Mouse (Mus musculus) lung, embryonic 15.5 days (tissue): ENCODE data around the gene Ube2e1. TPM values are rescaled to one million over a fixed set of nuclear protein-coding genes. Genes with fewer than 3 reads are reported as not detected.
A peak's percentile ranks its signal among the peaks of the same experiment; 100 is the strongest.
"Not testable (repeated sequence)": the region's sequence is repeated elsewhere in the genome, so short reads cannot be mapped to it uniquely, and the experiment has no call there.

ENCODE experiments used
- ATAC-seq: fragments of 200-750 bp; cut with Nextera tagmentation; 2 replicates; pipeline ENCODE4 v1.8.0; 2017; ENCODE audit warnings: moderate number of reproducible peaks, borderline replicate concordance; ENCODE audit not compliant: low FRiP score, low TSS enrichment; ENCODE audit errors: extremely low read depth
- H3K27ac ChIP-seq: fragments of 300-500 bp; sonication (generic); 2 replicates; pipeline ENCODE4 v1.5.1; 2015; ENCODE audit warnings: moderate library complexity, mild to moderate bottlenecking, inconsistent platforms
- H3K27me3 ChIP-seq: fragments of 300-500 bp; sonication (generic); 2 replicates; pipeline ENCODE4 v1.6.1; 2015; ENCODE audit warnings: inconsistent platforms
- H3K36me3 ChIP-seq: fragments of 300-500 bp; sonication (generic); 2 replicates; pipeline ENCODE4 v1.6.1; 2015; ENCODE audit warnings: inconsistent platforms
- H3K4me1 ChIP-seq: fragments of 300-500 bp; sonication (generic); 2 replicates; pipeline ENCODE4 v1.6.1; 2015; ENCODE audit warnings: inconsistent platforms
- H3K4me2 ChIP-seq: fragments of 300-500 bp; sonication (generic); 2 replicates; pipeline ENCODE4 v1.6.1; 2015; ENCODE audit warnings: inconsistent platforms, mild to moderate bottlenecking, moderate library complexity
- H3K4me3 ChIP-seq: fragments of 300-500 bp; sonication (generic); 2 replicates; pipeline ENCODE4 v1.5.1; 2015; ENCODE audit warnings: mild to moderate bottlenecking, inconsistent platforms
- H3K9ac ChIP-seq: fragments of 300-500 bp; sonication (generic); 2 replicates; pipeline ENCODE4 v1.6.1; 2015; ENCODE audit warnings: inconsistent platforms
- H3K9me3 ChIP-seq: fragments of 300-500 bp; sonication (generic); 2 replicates; pipeline ENCODE4 v1.6.1; 2016; ENCODE audit warnings: inconsistent platforms
- WGBS: fragments of 180-500 bp; shearing (Covaris S2); methylation state at CpG from one replicate; pipeline ENCODE4 v1.1.7; 2015; 5-methylcytosine and 5-hydroxymethylcytosine counted together
- polyA plus RNA-seq: library from polyadenylated mRNA; unstranded; fragments of >200 nt; fragmentation: Nextera tagmentation; extraction: Ambion mirVana; gene quantifications from 2 replicates; pipeline ENCODE4 v1.2.1, GENCODE M21; 2015

The Ube2e1 gene
- polyA plus RNA-seq, 1 experiment from 2014 or later: 135 TPM

GRCm38 (mm10) chr14:18238131-18238749 lies 93.4 kb downstream of the Ube2e1 start:
- ATAC-seq: peak; percentile 92
- 1% methylated on average over 67 of the region's 71 CpGs for WGBS
- Histone ChIP-seq H3K27me3 (no peaks in the 10 kb centered on the region), H3K4me3 (peak overlapping the region; percentile 83), H3K4me1 (no peaks in the 10 kb centered on the region), H3K9ac (peak overlapping the region; percentile 66), H3K9me3 (no peaks in the 10 kb centered on the region), H3K36me3 (no peaks in the 10 kb centered on the region), H3K4me2 (peak overlapping the region; percentile 91), H3K27ac (peak overlapping the region; percentile 85)

- peak overlapping the region; percentile 83 for H3K4me3 ChIP-seq
- no peaks in the 10 kb centered on the region for H3K27me3 ChIP-seq
- H3K9me3 ChIP-seq: no peaks in the 10 kb centered on the region
- peak overlapping the region; percentile 91 for H3K4me2 ChIP-seq
- WGBS: 63% methylated on average over 4 of the region's 4 CpGs
- no peak for ATAC-seq
- no peaks in the 10 kb centered on the region for H3K4me1 ChIP-seq
- no peak overlapping the region for H3K27ac ChIP-seq
- no peaks in the 10 kb centered on the region for H3K36me3 ChIP-seq
- H3K9ac ChIP-seq: no peak overlapping the region
These were observed 94.3 kb downstream of the Ube2e1 start for GRCm38 (mm10) chr14:18237381-18237780.

DNA sequence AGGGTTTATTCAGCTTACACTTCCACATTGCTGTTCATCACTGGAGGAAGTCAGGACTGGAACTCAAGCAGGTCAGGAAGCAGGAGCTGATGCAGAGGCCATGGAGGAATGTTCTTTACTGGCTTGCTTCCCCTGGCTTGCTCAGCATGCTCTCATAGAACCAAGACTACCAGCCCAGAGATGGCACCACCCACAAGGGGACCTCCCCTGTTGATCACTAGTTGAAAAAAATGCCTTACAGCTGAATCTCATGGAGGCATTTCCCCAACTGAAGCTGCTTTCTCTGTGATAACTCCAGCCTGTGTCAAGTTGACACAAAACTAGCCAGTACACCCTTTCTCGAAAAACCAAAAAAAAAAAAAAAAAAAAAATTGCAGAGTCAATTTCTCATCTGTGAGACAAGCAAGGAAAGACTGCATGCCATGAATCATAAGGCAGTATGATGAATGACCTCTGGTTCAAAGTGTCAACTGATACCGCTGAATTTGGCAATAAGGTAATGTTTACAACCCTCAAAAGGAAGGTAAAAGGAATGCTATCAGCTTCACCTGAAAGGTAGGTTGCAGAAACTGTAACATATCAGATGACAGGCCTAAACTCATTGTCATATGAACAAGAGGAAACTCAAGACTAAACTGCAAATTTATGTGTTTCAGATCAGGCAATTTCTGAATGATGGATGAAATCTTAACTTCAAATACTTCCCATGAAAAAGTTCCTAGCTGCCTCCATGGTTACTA lies 95.0 kb downstream of the Ube2e1 start:
- H3K27me3 ChIP-seq, H3K36me3 ChIP-seq, H3K4me2 ChIP-seq, H3K27ac ChIP-seq, H3K9me3 ChIP-seq, H3K9ac ChIP-seq, ATAC-seq, H3K4me1 ChIP-seq, H3K4me3 ChIP-seq: not testable (repeated sequence)
- WGBS: 71% methylated on average over 2 of the region's 2 CpGs

DNA sequence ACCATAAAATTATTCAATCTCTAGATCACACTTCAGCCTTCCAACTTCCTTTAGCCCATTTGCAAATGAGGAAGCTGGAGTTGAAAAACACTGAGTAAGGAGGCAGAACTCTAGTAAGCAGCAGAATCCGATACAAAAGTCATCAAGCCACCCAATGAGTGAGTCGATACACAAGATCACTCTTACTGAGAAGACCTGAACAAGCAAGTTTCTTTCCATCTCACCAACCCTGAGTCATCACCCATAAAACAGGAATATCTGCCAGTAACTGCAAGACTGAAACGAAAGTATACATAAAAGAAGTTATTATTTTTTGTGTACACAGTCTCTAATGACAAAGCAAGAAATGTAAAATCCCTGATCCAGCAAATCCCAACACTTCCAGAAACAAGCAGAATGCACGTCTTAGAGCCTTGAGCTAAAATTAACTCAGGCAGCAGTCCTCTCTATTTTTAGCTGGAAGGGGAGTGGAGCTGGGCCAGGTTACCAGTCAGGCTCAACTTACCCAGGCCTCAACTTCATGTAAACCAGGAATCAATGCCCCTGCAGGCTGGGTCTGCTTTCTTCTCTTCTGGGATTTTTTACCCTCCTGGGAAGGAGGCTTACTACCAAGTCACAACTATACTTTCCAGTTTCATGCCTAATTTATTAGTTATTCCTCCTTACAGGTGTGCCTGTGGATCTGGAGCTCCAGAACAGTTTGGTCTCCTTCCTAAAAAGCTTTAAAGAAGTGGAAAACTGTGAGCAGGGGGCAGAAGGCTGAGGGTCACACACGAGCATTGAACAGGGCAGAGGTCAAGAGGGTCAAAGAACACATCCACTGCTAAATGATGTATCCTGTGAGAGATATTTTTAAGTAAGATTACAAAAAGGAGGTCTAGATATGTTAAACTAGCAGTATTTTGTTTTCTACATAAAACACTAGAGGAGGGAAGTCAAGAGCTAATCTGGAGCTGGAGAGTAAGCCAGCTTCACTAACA lies 97.4 kb downstream of the Ube2e1 start:
- Histone ChIP-seq H3K9ac (no peak overlapping the region), H3K9me3 (no peaks in the 10 kb centered on the region), H3K4me2 (no peak overlapping the region), H3K4me3 (no peak overlapping the region), H3K4me1 (no peaks in the 10 kb centered on the region), H3K27me3 (no peaks in the 10 kb centered on the region), H3K36me3 (no peaks in the 10 kb centered on the region), H3K27ac (no peak overlapping the region)
- no peak for ATAC-seq
- WGBS: 42% methylated on average over 5 of the region's 5 CpGs

GRCm38 (mm10) chr14:18233076-18233475 lies 98.6 kb downstream of the Ube2e1 start:
- Histone ChIP-seq H3K4me2 (no peak overlapping the region), H3K4me3 (no peak overlapping the region), H3K27me3 (no peaks in the 10 kb centered on the region), H3K36me3 (no peaks in the 10 kb centered on the region), H3K9me3 (no peaks in the 10 kb centered on the region), H3K9ac (no peak overlapping the region), H3K27ac (no peak overlapping the region), H3K4me1 (no peaks in the 10 kb centered on the region)
- ATAC-seq: no peak
- 70% methylated on average over 2 of the region's 2 CpGs for WGBS

Other genes starting within 250 kb of the Ube2e1 start
- gene Nr1d2, start 92.7 kb downstream of the Ube2e1 start, polyA plus RNA-seq: 6.5 and 6.8 TPM in 2 replicates
- 12.4 and 13.9 TPM in 2 replicates for gene Nkiras1, start 60.7 kb downstream of the Ube2e1 start, polyA plus RNA-seq
- gene Rpl15, start 60.5 kb downstream of the Ube2e1 start, polyA plus RNA-seq: 434 and 443 TPM in 2 replicates